Mouse (Mus musculus) olfactory bulb, adult 2 months (tissue): ENCODE data around the gene Foxa3.

Experiments used
- CTCF ChIP-seq: fragments of 200-500 bp; IDR thresholded peaks from 2 replicates; pipeline ENCODE4 v1.5.1; 2012; ENCODE audit warnings: low read depth, mild to moderate bottlenecking, low read length, moderate library complexity; ENCODE audit not compliant: insufficient read depth
- POLR2A ChIP-seq: fragments of 200-500 bp; IDR thresholded peaks from 2 replicates; pipeline ENCODE4 v1.6.1; 2012; ENCODE audit warnings: mild to moderate bottlenecking, low read depth, low read length, moderate library complexity; ENCODE audit not compliant: insufficient read depth

GRCm38 (mm10) chr7:19067063-19067462 is 43.7 kb upstream of the Foxa3 start:
- TF ChIP-seq CTCF (no peak), POLR2A (no peak)
